In the genomic region with DNA sequence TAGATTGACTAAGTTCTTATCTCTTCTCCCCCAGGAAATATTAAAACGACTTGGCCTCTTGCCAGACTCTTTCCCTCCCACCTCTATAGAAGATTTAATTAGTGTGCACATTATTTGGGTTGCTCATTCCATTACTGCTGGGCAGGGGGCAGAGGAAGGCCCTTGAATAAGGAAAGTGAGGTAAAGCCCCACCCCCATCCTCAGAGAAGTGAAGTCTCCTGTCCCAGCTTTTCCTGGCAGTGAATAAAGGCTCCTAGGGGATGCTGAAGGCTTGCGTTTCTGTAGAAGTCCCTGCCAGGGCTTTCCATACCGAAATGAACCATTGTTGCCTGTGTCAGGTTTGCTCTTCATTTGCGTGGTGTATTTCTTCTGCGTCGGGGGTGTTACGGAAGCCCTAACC, we compare ENCODE assay signal across 18 mouse cellular contexts.
"Had no signal": no experiment of that assay in that cellular context is flagged by ENCODE, and none has a peak within 500 bp of the region (broad histone marks: within the 10 kb centered on the region; RNA-seq: fewer than 3 reads in every experiment).

No protein-coding gene starts in this region.

- H3K27ac ChIP-seq: kidney, postnatal 0 days; layer of hippocampus, adult 2 months; liver, embryonic 13.5 days; neural tube, embryonic 12.5 days; neural tube, embryonic 15.5 days; stomach, postnatal 0 days had no signal

- H3K4me1 ChIP-seq: liver, embryonic 13.5 days; neural tube, embryonic 12.5 days had no signal

- H3K36me3 ChIP-seq: liver, embryonic 13.5 days; neural tube, embryonic 12.5 days; neural tube, embryonic 15.5 days had no signal

- H3K4me2 ChIP-seq: liver, embryonic 13.5 days; midbrain, embryonic 11.5 days; neural tube, embryonic 12.5 days; neural tube, embryonic 15.5 days had no signal

- H3K27me3 ChIP-seq: liver, embryonic 13.5 days; neural tube, embryonic 12.5 days; neural tube, embryonic 15.5 days had no signal

- DNase-seq: kidney, adult 9 months; kidney, postnatal 25 days; layer of hippocampus, adult 9-11 months; liver, embryonic 13.5 days; lung, adult 2 months; lung, postnatal 14 days; lung, postnatal 4 days; midbrain, embryonic 14.5 days; right cerebral cortex, adult 18-20 months; right cerebral cortex, postnatal 14 days; right cerebral cortex, postnatal 4 days; thymus, adult 2 months had no signal

- H3K4me3 ChIP-seq: layer of hippocampus, adult 2 months; liver, embryonic 13.5 days; neural tube, embryonic 12.5 days; neural tube, embryonic 15.5 days had no signal

- H3K9ac ChIP-seq: liver, embryonic 13.5 days; neural tube, embryonic 12.5 days; neural tube, embryonic 15.5 days had no signal
